Mouse (Mus musculus) layer of hippocampus, adult 18-20 months (tissue): Measurements from ENCODE around the gene Maml2. TPM values are rescaled to one million over a fixed set of nuclear protein-coding genes. Genes with fewer than 3 reads are reported as not detected.

ENCODE experiments used
- DNase-seq, 2 experiments: peaks; one replicate each; pipeline ENCODE4 v3.0.0; 2022; ENCODE audit warnings: low spot score in 2 of 2
- total RNA-seq, 2 experiments: library from RNA; stranded (reverse); gene quantifications; 2 replicates each; pipeline ENCODE4 v1.2.3; 2021

The Maml2 gene
- total RNA-seq, 2 experiments from 2014 or later, result 22.1 to 23.9 TPM

- peak; percentile 37 to 70 for DNase-seq
Measured at GRCm38 (mm10) chr9:13563475-13564414, 266.0 kb downstream of the Maml2 start.

DNA sequence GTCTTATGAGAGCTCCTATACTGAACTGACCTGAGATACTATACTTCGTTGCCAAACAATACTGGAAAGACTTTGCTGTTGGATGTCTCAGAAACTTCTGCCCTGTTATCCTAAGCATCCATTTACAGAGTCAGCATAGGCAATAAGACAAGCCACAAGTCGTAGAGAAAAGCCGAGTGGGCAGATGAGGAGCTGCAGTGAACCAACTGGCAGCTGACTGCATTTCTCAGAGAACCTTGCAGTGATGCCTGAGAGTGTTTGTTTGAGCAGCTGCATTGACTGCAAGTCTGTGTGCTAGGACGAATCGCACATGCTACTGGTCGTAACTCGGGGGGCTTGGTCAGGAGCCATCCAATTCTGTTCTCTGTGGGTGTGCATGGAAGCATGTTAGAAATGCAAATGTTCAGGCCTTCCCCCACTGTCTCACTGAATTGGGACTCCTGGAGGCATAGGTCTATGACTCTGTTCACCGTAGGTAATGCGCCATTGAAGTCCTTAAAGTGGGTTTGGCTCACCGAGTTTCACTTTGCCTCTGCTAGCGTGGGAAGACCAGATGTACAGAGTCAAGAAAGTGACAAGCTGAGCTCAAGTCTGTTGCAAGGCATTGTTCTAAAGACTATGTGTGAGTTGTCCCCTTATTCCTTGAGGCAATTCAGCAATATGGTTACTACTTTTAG is 267.7 kb downstream of the Maml2 start:
- no peak for DNase-seq

GRCm38 (mm10) chr9:13566154-13566885 is 268.6 kb downstream of the Maml2 start:
- no peak for DNase-seq

- no peak for DNase-seq
Measured at GRCm38 (mm10) chr9:13569023-13569422, 271.3 kb downstream of the Maml2 start.

- DNase-seq, result no peak
Measured at GRCm38 (mm10) chr9:13572847-13573246, 275.1 kb downstream of the Maml2 start.

DNA sequence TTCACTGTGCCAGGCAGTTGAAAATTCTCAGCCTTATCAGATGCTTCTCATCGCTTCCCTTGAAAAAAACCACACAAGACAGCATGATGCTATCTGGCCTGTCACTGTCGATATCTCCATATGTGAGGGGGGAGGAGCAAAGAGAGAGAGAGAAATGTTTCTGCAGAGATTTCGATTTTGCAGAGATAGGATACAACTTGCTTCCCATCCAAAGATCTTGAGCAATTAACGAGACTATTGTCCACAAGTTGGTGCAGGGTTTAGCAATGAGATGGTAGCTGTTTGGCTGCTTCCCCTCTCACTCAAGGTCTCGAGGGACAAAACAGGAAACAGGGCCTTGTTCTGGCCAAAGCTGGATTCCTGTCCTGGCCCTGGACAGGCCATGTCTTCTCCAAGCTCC is 276.3 kb downstream of the Maml2 start:
- DNase-seq, result no peak

DNA sequence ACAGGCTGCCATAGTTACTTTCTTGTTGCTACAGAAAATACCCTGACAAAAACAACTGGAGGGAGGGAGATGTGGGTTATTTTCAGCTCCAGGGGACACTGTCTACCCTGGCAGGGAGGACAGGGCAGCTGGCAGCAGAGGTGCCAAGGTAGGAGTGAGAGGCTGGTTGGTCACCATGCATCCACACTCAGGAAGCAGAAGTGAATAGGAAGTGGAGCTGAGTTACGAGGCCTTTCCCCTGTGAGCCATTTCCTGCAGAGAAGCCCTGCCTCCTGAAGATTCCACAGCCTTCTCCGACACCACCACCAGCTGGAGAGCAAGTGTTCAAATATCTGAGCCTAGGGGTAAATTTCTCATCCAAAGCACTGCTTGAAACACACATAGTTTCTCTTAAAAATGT is 277.2 kb downstream of the Maml2 start:
- DNase-seq, result no peak

DNA sequence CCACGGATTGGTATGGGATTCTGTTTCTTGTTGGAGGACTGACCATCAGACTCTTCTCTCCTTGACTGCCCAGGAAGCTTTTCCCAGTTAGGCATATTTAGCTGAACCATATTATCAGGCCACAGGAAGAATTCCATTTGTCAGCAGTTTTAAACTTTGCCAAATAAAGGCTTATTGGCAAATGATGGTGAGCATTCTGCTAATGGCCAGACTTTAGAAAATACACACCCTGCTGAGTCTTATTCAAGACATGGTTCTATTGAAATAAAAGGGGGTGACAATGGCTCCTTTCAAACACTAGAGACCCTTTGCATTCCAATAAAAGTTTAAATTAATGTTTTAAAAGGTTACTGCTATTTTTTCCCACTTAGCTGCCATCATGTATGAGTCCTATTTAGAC is 279.4 kb downstream of the Maml2 start:
- no peak for DNase-seq

- DNase-seq, result no peak
Measured at GRCm38 (mm10) chr9:13581184-13581583, 283.4 kb downstream of the Maml2 start.

DNA sequence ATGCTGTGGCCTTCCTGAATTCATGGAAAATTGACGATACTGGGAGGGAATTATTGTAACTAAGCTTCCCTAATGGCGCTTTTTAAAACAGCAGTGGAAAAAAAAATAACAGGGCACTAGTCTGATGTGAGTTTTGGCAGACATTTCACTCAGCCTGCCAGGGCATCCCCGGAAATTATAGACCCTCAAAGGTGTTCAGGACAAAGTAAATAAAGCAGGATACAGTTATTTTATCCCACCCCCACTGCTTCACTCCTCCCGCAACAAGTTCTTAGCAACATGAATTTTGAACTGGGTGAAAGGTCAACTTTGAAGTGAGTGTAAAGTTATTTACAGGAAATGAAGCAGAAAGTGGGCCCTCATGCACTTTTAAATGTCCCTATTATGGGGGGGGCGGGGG is 286.2 kb downstream of the Maml2 start:
- no peak for DNase-seq

DNA sequence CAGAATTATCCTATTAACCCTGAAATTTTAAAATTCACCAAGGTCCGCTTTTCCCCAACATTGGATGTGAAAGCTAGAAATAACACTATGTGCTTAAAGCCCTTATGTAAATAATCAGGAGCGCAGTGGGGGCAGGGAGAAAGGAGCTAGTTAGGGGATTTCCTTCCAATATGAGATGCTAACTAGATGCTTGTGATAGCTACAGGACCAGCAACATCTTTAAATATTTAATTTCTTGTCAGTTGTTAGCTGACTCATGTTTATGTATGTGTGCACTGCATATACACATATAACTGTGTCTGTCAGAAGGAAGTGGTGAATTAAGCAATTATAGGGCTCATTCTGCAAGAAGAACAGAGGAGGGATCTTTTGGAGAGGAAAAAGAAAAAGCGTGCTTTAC is 286.7 kb downstream of the Maml2 start:
- DNase-seq, result no peak

- DNase-seq, result peak in 1 of 2 experiments; percentile 28
Measured at GRCm38 (mm10) chr9:13587085-13587933, 289.6 kb downstream of the Maml2 start.

DNA sequence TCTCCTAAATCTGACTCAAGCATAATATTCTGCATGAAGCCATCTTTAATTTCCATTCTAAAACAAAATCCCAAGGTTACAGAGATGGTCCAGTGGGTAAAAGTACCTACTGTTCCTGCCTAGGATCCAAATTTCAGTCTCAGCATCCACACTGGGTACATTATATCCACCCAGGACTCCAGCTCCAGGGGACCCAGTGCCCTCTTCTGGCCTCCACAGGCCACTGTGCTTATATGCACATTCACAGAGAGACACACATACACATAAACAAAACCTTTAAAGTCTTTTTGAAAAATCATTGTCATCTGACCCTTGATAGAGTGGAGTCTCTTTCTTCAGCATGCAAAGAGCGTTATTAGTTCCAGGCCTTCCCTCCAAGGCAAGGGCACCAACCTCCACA is 291.0 kb downstream of the Maml2 start:
- DNase-seq, result no peak

GRCm38 (mm10) chr9:13592701-13593100 is 294.9 kb downstream of the Maml2 start:
- no peak for DNase-seq

DNA sequence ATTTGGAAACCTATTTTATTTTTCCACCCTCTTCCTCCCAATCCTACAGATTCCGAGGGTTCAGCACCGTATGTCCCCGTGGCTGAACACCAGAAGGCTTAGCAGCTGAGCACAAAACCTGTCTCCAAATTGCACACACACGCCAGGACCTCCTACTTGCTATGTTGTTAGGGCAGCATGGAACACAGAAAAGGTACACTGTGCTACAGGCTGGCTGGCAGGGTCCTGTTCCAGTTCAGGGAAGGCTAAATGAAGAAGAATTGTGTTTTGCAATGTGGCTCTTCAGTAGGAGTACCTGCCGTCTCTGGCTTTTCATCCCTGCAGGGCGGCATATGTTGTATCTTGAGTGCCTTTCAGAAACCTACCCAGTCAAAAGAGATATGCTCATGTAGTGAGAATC is 300.0 kb downstream of the Maml2 start:
- peak; percentile 76 to 91 for DNase-seq

DNA sequence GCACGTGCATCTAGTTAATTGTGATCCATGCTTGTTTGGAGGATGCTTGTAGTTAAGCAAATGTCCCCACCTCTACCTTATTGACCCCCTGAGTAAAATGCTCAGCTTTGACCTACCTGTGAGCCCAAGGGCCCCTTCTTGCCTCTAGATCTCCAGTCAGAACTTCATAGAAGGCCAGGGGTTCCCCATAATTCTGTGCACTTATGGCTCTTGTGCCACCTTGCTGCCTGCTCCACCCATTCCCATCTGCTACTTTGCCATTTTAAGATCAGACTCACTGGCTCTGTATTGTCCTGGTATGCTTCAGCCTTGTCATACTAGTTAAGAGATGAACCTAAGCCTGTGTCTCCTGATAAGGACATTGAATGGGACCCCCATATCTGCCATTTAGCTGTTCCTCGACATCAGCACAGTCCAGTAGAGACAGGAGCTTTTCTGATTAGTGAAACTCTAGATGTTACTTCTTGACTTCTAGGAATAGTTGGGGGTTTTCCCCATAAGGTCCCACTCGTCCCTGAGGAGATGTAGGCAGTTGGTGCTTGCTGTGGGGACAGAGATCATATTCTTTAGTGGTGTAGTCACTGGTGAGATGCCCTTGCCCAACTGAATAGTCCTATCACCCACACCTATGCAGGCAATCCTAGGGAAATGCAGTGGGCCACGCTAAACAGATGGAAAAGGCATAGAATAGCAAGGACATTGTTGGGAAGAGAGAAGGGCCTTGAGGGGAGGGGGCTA is 301.0 kb downstream of the Maml2 start:
- no peak for DNase-seq

DNA sequence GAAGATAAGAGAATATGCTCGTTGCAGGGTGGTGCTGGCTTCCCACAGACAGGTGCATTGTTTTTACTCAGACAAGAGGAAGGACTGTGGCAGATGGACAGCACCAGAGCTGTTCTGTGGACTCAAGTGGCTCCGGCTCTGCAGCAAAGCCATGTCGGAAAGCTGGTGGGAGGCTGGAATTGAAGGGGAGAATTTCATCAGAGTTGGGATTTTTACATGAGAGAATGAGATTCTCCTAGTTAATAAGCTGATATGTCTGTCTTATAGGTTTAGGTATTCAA is 301.5 kb downstream of the Maml2 start:
- no peak for DNase-seq

- DNase-seq, result no peak
Measured at GRCm38 (mm10) chr9:13599800-13600199, 302.0 kb downstream of the Maml2 start.

DNA sequence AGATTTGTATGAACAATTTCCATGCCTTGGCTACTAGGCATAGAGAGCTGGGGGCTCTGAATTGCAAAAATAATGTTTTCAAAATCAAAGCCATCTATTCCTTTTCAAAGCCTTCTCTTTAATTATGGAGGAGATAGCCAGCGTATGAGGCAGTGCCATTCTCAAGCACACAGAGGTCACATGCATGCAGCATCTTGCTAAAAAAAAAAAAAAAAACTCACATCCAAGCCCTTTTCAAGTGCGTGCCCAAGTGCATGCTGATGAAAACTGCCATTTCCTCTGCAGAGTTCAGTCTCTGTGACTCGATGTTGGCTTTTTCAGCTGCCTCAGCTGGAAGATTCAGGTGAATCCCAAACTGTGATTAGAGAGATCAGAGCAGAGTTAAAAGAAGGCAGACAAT is 304.0 kb downstream of the Maml2 start:
- DNase-seq, result no peak

GRCm38 (mm10) chr9:13603533-13604143 is 305.9 kb downstream of the Maml2 start:
- no peak for DNase-seq
